Mouse (Mus musculus): ENCODE measurements around the gene Elp6. TPM values are rescaled to one million over a fixed set of nuclear protein-coding genes. Genes with fewer than 3 reads are reported as not detected.
A peak's percentile ranks its signal among the peaks of the same experiment; 100 is the strongest.

Gene Elp6
- polyA plus RNA-seq, 1 experiment from 2014 or later, result 24.9 TPM

- Histone ChIP-seq H3K4me3 (replicated peaks) (no peak overlapping the region), H3K4me1 (peaks cover 20% of the 10 kb centered on the region), H3K4me2 (replicated peaks) (no peak overlapping the region), H3K27ac (replicated peaks) (no peak overlapping the region), H3K9ac (no peak overlapping the region), H3K9me3 (replicated peaks) (no peaks in the 10 kb centered on the region), H3K36me3 (no peaks in the 10 kb centered on the region), H3K27me3 (no peaks in the 10 kb centered on the region)
- no peak for ATAC-seq (ENCODE audit: insufficient number of reproducible peaks, low FRiP score, low TSS enrichment, low read depth)
- 43% methylated on average over 8 of the region's 8 CpGs for WGBS
Observed at GRCm38 (mm10) chr9:110334849-110335248, 29.9 kb downstream of the Elp6 start.

GRCm38 (mm10) chr9:110340037-110340750 lies 35.2 kb downstream of the Elp6 start:
- Histone ChIP-seq H3K4me1 (0 out of 2 replicates have a peak, but pooled peaks cover 6% of the 10 kb centered on the region), H3K27me3 (no peaks in the 10 kb centered on the region), H3K9ac (no peak overlapping the region), H3K36me3 (no peaks in the 10 kb centered on the region), H3K4me2 (replicated peaks) (no peak overlapping the region), H3K27ac (replicated peaks) (no peak overlapping the region), H3K4me3 (replicated peaks) (no peak overlapping the region), H3K9me3 (replicated peaks) (no peaks in the 10 kb centered on the region)
- 86% methylated on average over 5 of the region's 5 CpGs for WGBS
- no peak for ATAC-seq (ENCODE audit: insufficient number of reproducible peaks, low FRiP score, low TSS enrichment, low read depth)

GRCm38 (mm10) chr9:110342008-110342407 lies 37.0 kb downstream of the Elp6 start:
- 87% methylated on average over 8 of the region's 8 CpGs for WGBS
- no peak for ATAC-seq (ENCODE audit: insufficient number of reproducible peaks, low FRiP score, low TSS enrichment, low read depth)
- H3K27me3 ChIP-seq, result no peaks in the 10 kb centered on the region
- no peak overlapping the region for H3K9ac ChIP-seq
- H3K4me3 ChIP-seq (replicated peaks), result no peak overlapping the region
- H3K9me3 ChIP-seq (replicated peaks), result no peaks in the 10 kb centered on the region
- 0 out of 2 replicates have a peak, but pooled peaks cover 4% of the 10 kb centered on the region for H3K4me1 ChIP-seq
- no peak overlapping the region for H3K4me2 ChIP-seq (replicated peaks)
- H3K27ac ChIP-seq (replicated peaks), result no peak overlapping the region
- no peaks in the 10 kb centered on the region for H3K36me3 ChIP-seq

GRCm38 (mm10) chr9:110343805-110344204 lies 38.8 kb downstream of the Elp6 start:
- 0 out of 2 replicates have a peak, but pooled peaks cover 2% of the 10 kb centered on the region for H3K4me1 ChIP-seq
- no peaks in the 10 kb centered on the region for H3K9me3 ChIP-seq (replicated peaks)
- H3K9ac ChIP-seq, result no peak overlapping the region
- WGBS, result 57% methylated on average over 6 of the region's 6 CpGs
- H3K36me3 ChIP-seq, result no peaks in the 10 kb centered on the region
- no peak overlapping the region for H3K4me2 ChIP-seq (replicated peaks)
- ATAC-seq (ENCODE audit: insufficient number of reproducible peaks, low FRiP score, low TSS enrichment, low read depth), result no peak
- H3K27me3 ChIP-seq, result no peaks in the 10 kb centered on the region
- no peak overlapping the region for H3K4me3 ChIP-seq (replicated peaks)
- H3K27ac ChIP-seq (replicated peaks), result no peak overlapping the region

DNA sequence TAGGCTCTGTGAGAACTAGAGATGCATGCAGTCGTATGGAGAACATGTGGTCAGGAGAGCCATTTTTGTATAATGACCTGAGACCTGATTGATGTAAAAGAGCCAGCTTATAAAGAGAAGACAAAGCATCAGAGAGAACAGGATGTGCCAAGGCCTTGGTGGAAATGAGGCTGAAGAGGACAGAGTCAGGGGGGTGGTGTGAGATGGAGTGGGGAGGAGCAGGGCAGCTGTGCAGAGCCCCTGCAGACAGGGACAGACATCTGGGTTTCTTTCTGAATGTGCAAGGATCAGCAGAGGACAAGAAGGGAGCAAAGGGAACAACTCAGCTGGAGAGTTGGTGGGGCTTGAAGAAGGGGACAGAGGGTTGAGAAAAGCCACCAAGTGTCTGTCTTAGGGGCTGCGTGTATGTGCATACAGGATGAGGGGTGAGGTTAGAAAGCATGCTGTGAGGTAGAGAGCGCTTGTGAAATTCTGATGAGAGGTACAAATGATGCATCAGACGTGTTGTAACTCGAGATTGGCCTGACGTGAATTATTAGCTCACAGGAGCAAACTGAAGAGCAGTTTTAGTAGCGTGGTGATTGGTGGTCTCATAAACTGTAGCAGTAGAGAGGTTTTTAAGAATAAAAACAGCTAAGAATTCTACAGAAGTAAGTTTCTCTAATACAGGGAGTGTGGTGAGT lies 40.2 kb downstream of the Elp6 start:
- H3K9ac ChIP-seq, result no peak overlapping the region
- H3K27me3 ChIP-seq, result no peaks in the 10 kb centered on the region
- H3K4me1 ChIP-seq, result peaks cover 12% of the 10 kb centered on the region
- no peaks in the 10 kb centered on the region for H3K9me3 ChIP-seq (replicated peaks)
- ATAC-seq (ENCODE audit: insufficient number of reproducible peaks, low FRiP score, low TSS enrichment, low read depth), result no peak
- no peaks in the 10 kb centered on the region for H3K36me3 ChIP-seq
- WGBS, result 51% methylated on average over 7 of the region's 7 CpGs
- no peak overlapping the region for H3K4me3 ChIP-seq (replicated peaks)
- no peak overlapping the region for H3K4me2 ChIP-seq (replicated peaks)
- H3K27ac ChIP-seq (replicated peaks), result peak overlapping the region; percentile 34; the same call in 1 of the 2 replicates

- peaks cover 1% of the 10 kb centered on the region for H3K36me3 ChIP-seq
- no peaks in the 10 kb centered on the region for H3K9me3 ChIP-seq (replicated peaks)
- no peak overlapping the region for H3K9ac ChIP-seq
- 69% methylated on average over 4 of the region's 4 CpGs for WGBS
- H3K4me2 ChIP-seq (replicated peaks), result no peak overlapping the region
- no peaks in the 10 kb centered on the region for H3K27me3 ChIP-seq
- H3K4me1 ChIP-seq, result peaks cover 17% of the 10 kb centered on the region
- H3K27ac ChIP-seq (replicated peaks), result no peak overlapping the region
- no peak overlapping the region for H3K4me3 ChIP-seq (replicated peaks)
- no peak for ATAC-seq (ENCODE audit: insufficient number of reproducible peaks, low FRiP score, low TSS enrichment, low read depth)
Observed at GRCm38 (mm10) chr9:110348899-110349298, 43.9 kb downstream of the Elp6 start.

- no peak for ATAC-seq (ENCODE audit: insufficient number of reproducible peaks, low FRiP score, low TSS enrichment, low read depth)
- H3K4me2 ChIP-seq (replicated peaks), result no peak overlapping the region
- H3K4me1 ChIP-seq, result peaks cover 17% of the 10 kb centered on the region
- H3K36me3 ChIP-seq, result peaks cover 13% of the 10 kb centered on the region
- WGBS, result 36% methylated on average over 5 of the region's 5 CpGs
- no peaks in the 10 kb centered on the region for H3K27me3 ChIP-seq
- H3K4me3 ChIP-seq (replicated peaks), result no peak overlapping the region
- H3K27ac ChIP-seq (replicated peaks), result peak overlapping the region; percentile 13; the same call in 1 of the 2 replicates
- no peak overlapping the region for H3K9ac ChIP-seq
- no peaks in the 10 kb centered on the region for H3K9me3 ChIP-seq (replicated peaks)
Observed at GRCm38 (mm10) chr9:110350188-110350587, 45.2 kb downstream of the Elp6 start.

DNA sequence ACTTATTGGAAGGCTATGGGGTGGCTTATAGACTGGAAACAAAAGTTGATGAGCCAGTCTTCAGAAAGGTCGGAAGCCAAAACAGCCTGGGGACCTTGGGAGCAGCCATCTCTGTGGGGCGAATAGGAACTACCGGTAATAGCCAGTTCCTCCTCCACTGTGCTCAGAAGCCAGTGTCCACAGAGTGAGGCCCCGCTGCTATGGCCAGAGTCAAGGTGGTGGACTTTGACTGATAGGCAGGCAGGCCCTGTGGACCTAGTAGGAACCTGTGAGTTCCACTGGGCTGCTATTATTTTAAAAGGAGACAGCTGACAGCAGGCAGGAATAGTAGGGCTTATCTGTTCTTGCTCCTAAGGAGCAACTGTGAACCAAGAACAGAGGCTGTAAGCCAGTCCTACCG lies 45.6 kb downstream of the Elp6 start:
- H3K4me2 ChIP-seq (replicated peaks), result no peak overlapping the region
- no peak overlapping the region for H3K4me3 ChIP-seq (replicated peaks)
- no peaks in the 10 kb centered on the region for H3K27me3 ChIP-seq
- peak overlapping the region; percentile 36; the same call in 1 of the 2 replicates for H3K27ac ChIP-seq (replicated peaks)
- peaks cover 17% of the 10 kb centered on the region for H3K4me1 ChIP-seq
- no peaks in the 10 kb centered on the region for H3K9me3 ChIP-seq (replicated peaks)
- H3K9ac ChIP-seq, result no peak overlapping the region
- ATAC-seq (ENCODE audit: insufficient number of reproducible peaks, low FRiP score, low TSS enrichment, low read depth), result 0 out of 2 replicates have a peak, but pooled peaks have one; percentile 16
- H3K36me3 ChIP-seq, result peaks cover 17% of the 10 kb centered on the region
- 56% methylated on average over 5 of the region's 5 CpGs for WGBS

GRCm38 (mm10) chr9:110351350-110351749 lies 46.4 kb downstream of the Elp6 start:
- WGBS, result 80% methylated on average over 2 of the region's 2 CpGs
- Histone ChIP-seq H3K27ac (replicated peaks) (no peak overlapping the region), H3K36me3 (peaks cover 21% of the 10 kb centered on the region), H3K9me3 (replicated peaks) (no peaks in the 10 kb centered on the region), H3K4me2 (replicated peaks) (no peak overlapping the region), H3K4me3 (replicated peaks) (no peak overlapping the region), H3K9ac (no peak overlapping the region), H3K4me1 (peaks cover 17% of the 10 kb centered on the region), H3K27me3 (no peaks in the 10 kb centered on the region)
- ATAC-seq (ENCODE audit: insufficient number of reproducible peaks, low FRiP score, low TSS enrichment, low read depth), result no peak

DNA sequence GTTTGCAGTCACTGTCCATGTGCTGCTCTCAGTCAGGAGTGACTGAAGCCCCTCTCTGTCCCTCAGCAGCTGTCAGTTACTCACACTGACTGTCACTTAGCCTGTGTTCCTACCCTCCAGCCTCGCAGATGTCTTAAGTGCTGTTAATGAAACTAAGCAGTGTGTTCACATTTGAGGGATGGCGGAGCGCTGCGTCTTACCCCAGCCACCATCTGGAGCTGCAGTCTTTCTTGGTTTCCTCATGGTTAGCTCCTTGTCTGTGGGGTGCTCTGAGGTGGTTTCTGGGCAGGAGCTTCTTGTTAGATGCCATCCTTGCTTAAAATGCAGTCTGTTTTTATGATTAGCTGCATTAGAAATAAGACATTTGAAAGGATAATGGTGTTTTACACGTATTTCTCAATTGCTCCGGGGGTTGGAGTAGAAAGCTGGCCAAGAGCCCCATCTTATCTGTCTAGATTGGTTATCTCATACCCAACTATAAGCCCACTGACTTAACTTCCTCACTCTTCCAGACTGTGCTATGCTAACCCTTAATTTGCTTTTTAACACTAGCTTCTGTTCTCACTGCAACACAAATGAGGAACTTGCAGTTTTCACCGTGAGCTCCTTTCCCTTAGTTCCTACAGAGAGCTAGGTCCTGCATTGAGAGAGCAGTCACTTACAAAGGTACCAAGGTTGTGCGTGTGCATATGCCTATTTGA lies 47.1 kb downstream of the Elp6 start:
- Histone ChIP-seq H3K4me3 (replicated peaks) (no peak overlapping the region), H3K9me3 (replicated peaks) (no peaks in the 10 kb centered on the region), H3K9ac (no peak overlapping the region), H3K36me3 (peaks cover 21% of the 10 kb centered on the region), H3K27ac (replicated peaks) (no peak overlapping the region), H3K27me3 (no peaks in the 10 kb centered on the region), H3K4me2 (replicated peaks) (no peak overlapping the region), H3K4me1 (peaks cover 17% of the 10 kb centered on the region)
- no peak for ATAC-seq (ENCODE audit: insufficient number of reproducible peaks, low FRiP score, low TSS enrichment, low read depth)
- WGBS, result 78% methylated on average over 8 of the region's 8 CpGs

DNA sequence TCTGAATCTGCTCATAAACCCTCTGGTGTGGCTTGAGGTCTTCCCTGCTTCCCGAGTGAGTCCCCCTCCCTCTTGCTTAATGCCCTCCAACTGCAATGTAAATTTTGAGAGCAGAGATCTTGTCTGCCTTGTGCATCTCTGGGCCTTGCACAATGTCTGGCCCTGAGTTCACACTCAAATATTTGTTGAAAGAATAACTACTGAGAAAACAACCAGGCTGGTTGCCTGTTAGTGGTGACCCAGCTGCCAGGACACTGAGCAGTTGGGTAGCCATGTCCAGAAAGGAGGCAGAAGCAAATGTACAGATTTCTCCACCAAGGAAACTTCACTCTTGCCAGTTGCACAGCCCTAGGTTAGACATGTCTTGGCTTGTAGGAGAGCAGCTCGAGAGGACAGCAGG lies 53.4 kb downstream of the Elp6 start:
- no peaks in the 10 kb centered on the region for H3K27me3 ChIP-seq
- H3K4me1 ChIP-seq, result no peaks in the 10 kb centered on the region
- no peaks in the 10 kb centered on the region for H3K9me3 ChIP-seq (replicated peaks)
- H3K36me3 ChIP-seq, result peaks cover 32% of the 10 kb centered on the region
- no peak overlapping the region for H3K9ac ChIP-seq
- 61% methylated on average over 2 of the region's 2 CpGs for WGBS
- no peak overlapping the region for H3K4me2 ChIP-seq (replicated peaks)
- H3K27ac ChIP-seq (replicated peaks), result no peak overlapping the region
- no peak overlapping the region for H3K4me3 ChIP-seq (replicated peaks)
- ATAC-seq (ENCODE audit: insufficient number of reproducible peaks, low FRiP score, low TSS enrichment, low read depth), result no peak

Measured in embryonic facial prominence, embryonic 15.5 days (tissue).